Mouse (Mus musculus): ENCODE measurements around the gene Aldh9a1. TPM values are rescaled to one million over a fixed set of nuclear protein-coding genes. Genes with fewer than 3 reads are reported as not detected.

Gene Aldh9a1
- polyA plus RNA-seq, 1 experiment, result not detected

GRCm38 (mm10) chr1:167381050-167382015 lies 31.5 kb downstream of the Aldh9a1 start:
- 85% methylated on average over 8 of the region's 8 CpGs for WGBS
- no peak for TF ChIP-seq POLR2A (IDR thresholded peaks at IDR 0.05; ENCODE audit: insufficient read depth, low read depth, low read length)
- TF ChIP-seq CTCF (IDR thresholded peaks at IDR 0.05; ENCODE audit: insufficient read depth, low read depth, low read length), result no peak
- Histone ChIP-seq H3K4me3 (ENCODE audit: insufficient read depth, low read depth, low read length) (no peak overlapping the region), H3K27ac (ENCODE audit: insufficient read depth, low read depth, low read length) (no peak overlapping the region), H3K4me1 (ENCODE audit: control insufficient read depth, insufficient read depth, low read length) (peaks cover 12% of the 10 kb centered on the region)

DNA sequence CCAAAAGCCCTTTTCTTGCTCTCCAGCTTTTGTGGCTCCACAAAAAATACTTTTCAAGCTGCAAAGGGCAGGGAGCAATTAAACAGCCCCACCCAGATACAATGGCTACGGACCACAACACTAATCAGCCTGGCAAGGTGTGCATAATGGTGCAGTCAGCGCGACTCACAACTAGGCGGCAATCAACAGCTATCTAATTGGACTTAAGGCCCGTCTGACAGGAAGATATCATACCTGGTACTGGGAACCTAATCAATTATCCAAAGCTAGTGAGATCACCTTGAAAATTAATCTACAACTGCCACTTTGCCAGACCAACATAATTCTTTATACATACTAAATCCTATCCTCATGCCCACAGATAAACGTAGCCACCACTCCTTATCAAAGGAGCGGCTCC lies 32.5 kb downstream of the Aldh9a1 start:
- no peak for TF ChIP-seq CTCF (IDR thresholded peaks at IDR 0.05; ENCODE audit: insufficient read depth, low read depth, low read length)
- TF ChIP-seq POLR2A (IDR thresholded peaks at IDR 0.05; ENCODE audit: insufficient read depth, low read depth, low read length), result no peak
- H3K27ac ChIP-seq (ENCODE audit: insufficient read depth, low read depth, low read length), result no peak overlapping the region
- peaks cover 10% of the 10 kb centered on the region for H3K4me1 ChIP-seq (ENCODE audit: control insufficient read depth, insufficient read depth, low read length)
- 87% methylated on average over 7 of the region's 7 CpGs for WGBS
- H3K4me3 ChIP-seq (ENCODE audit: insufficient read depth, low read depth, low read length), result no peak overlapping the region

DNA sequence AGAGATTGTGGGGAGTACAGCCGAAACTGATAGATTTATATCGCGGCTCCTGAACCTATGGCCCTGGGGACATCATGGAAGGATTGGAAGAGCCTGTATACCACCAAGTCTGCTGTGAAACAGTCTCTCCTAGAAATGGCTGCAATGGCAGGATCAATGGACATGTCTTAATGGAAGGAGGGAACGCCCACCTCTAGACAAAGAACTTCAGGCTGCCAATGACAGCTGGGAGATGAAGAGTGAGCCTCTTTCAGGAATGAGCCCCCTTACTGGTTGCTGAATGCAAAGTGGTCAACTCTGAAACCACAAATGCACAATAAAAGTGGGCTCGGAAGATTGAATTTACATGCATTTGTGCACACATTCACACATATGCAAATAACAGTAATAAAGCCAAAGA lies 33.0 kb downstream of the Aldh9a1 start:
- H3K27ac ChIP-seq (ENCODE audit: insufficient read depth, low read depth, low read length), result no peak overlapping the region
- 88% methylated on average over 5 of the region's 5 CpGs for WGBS
- no peak overlapping the region for H3K4me3 ChIP-seq (ENCODE audit: insufficient read depth, low read depth, low read length)
- H3K4me1 ChIP-seq (ENCODE audit: control insufficient read depth, insufficient read depth, low read length), result peaks cover 10% of the 10 kb centered on the region
- TF ChIP-seq POLR2A (IDR thresholded peaks at IDR 0.05; ENCODE audit: insufficient read depth, low read depth, low read length) (no peak), CTCF (IDR thresholded peaks at IDR 0.05; ENCODE audit: insufficient read depth, low read depth, low read length) (no peak)

- Histone ChIP-seq H3K27ac (ENCODE audit: insufficient read depth, low read depth, low read length) (no peak overlapping the region), H3K4me1 (ENCODE audit: control insufficient read depth, insufficient read depth, low read length) (peaks cover 7% of the 10 kb centered on the region), H3K4me3 (ENCODE audit: insufficient read depth, low read depth, low read length) (no peak overlapping the region)
- 75% methylated on average over 5 of the region's 5 CpGs for WGBS
- TF ChIP-seq POLR2A (IDR thresholded peaks at IDR 0.05; ENCODE audit: insufficient read depth, low read depth, low read length) (no peak), CTCF (IDR thresholded peaks at IDR 0.05; ENCODE audit: insufficient read depth, low read depth, low read length) (no peak)
Observed at GRCm38 (mm10) chr1:167383178-167383577, 33.4 kb downstream of the Aldh9a1 start.

DNA sequence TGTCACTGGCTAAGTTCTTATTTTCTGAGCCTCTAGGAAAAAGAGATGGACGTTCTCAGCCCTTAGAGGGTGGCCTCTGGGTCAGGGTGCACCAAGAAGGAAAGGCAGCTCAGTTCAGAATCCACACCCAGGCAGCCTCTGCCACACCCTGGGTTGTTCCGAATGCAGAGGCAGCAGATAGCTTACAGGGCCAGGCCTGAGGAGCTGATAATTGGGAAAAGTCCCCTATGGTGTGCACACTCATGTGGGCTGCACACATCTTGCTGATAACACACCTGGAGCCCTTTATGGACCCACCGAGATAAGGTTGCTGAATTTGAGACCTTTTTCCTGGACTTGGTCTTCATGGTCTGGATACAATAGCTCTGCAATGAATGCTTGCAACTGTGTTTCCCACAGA lies 34.4 kb downstream of the Aldh9a1 start:
- no peak overlapping the region for H3K4me3 ChIP-seq (ENCODE audit: insufficient read depth, low read depth, low read length)
- no peak overlapping the region for H3K27ac ChIP-seq (ENCODE audit: insufficient read depth, low read depth, low read length)
- 86% methylated on average over 3 of the region's 3 CpGs for WGBS
- no peak for TF ChIP-seq POLR2A (IDR thresholded peaks at IDR 0.05; ENCODE audit: insufficient read depth, low read depth, low read length)
- TF ChIP-seq CTCF (IDR thresholded peaks at IDR 0.05; ENCODE audit: insufficient read depth, low read depth, low read length), result no peak
- H3K4me1 ChIP-seq (ENCODE audit: control insufficient read depth, insufficient read depth, low read length), result peaks cover 5% of the 10 kb centered on the region; the same call in 1 of the 2 replicates

DNA sequence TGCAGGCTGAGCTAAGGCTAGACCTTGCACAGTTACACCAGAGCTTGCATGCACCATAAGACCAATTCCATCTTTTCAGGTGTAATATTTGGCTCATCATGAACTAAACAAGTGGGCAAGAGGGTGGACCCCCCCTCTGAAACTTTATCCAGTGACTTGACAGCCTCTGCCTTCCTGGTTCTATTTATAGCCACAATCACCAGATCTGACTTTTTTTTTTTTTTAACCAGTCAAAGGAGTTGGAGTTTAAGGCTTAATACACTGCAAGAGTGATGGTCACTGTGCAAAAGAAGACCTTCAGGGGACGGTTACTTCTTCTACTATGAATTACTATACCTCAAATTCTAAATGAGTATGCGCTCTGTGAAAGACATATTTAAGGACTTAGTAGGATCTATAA lies 35.4 kb downstream of the Aldh9a1 start:
- Histone ChIP-seq H3K4me3 (ENCODE audit: insufficient read depth, low read depth, low read length) (no peak overlapping the region), H3K27ac (ENCODE audit: insufficient read depth, low read depth, low read length) (no peak overlapping the region), H3K4me1 (ENCODE audit: control insufficient read depth, insufficient read depth, low read length) (peaks cover 13% of the 10 kb centered on the region)
- WGBS, result 94% methylated on average over 2 of the region's 2 CpGs
- TF ChIP-seq POLR2A (IDR thresholded peaks at IDR 0.05; ENCODE audit: insufficient read depth, low read depth, low read length), result no peak
- TF ChIP-seq CTCF (IDR thresholded peaks at IDR 0.05; ENCODE audit: insufficient read depth, low read depth, low read length), result no peak

GRCm38 (mm10) chr1:167385636-167386035 lies 35.8 kb downstream of the Aldh9a1 start:
- TF ChIP-seq CTCF (IDR thresholded peaks at IDR 0.05; ENCODE audit: insufficient read depth, low read depth, low read length), result no peak
- TF ChIP-seq POLR2A (IDR thresholded peaks at IDR 0.05; ENCODE audit: insufficient read depth, low read depth, low read length), result no peak
- no peak overlapping the region for H3K27ac ChIP-seq (ENCODE audit: insufficient read depth, low read depth, low read length)
- H3K4me1 ChIP-seq (ENCODE audit: control insufficient read depth, insufficient read depth, low read length), result peaks cover 14% of the 10 kb centered on the region
- WGBS, result 78% methylated on average over 5 of the region's 5 CpGs
- H3K4me3 ChIP-seq (ENCODE audit: insufficient read depth, low read depth, low read length), result no peak overlapping the region

DNA sequence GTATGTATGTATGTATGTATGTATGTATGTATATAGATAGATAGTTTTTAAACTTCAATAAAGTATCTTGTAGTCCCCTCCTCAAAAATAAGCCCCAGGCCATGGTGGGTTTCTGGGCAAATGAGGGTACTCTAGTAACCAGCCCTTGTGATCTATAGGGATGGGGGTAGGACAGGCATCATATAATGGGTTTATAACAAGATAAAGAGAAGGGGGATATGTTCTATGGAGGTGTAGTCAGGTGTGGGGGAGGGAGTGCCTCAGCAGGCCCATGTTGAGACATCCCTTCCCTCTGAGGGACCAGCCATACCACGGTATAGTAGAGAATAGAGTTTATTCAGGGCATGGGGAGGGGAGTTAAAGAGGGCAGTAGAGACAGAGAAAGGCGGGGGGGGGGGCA lies 36.7 kb downstream of the Aldh9a1 start:
- H3K4me1 ChIP-seq (ENCODE audit: control insufficient read depth, insufficient read depth, low read length), result peaks cover 15% of the 10 kb centered on the region

GRCm38 (mm10) chr1:167387310-167387709 lies 37.5 kb downstream of the Aldh9a1 start:
- WGBS, result 71% methylated on average over 2 of the region's 2 CpGs
- H3K27ac ChIP-seq (ENCODE audit: insufficient read depth, low read depth, low read length), result no peak overlapping the region
- H3K4me1 ChIP-seq (ENCODE audit: control insufficient read depth, insufficient read depth, low read length), result peaks cover 15% of the 10 kb centered on the region
- H3K4me3 ChIP-seq (ENCODE audit: insufficient read depth, low read depth, low read length), result no peak overlapping the region
- TF ChIP-seq POLR2A (IDR thresholded peaks at IDR 0.05; ENCODE audit: insufficient read depth, low read depth, low read length) (no peak), CTCF (IDR thresholded peaks at IDR 0.05; ENCODE audit: insufficient read depth, low read depth, low read length) (no peak)

More for the DNA sequence above, 36.7 kb downstream of the Aldh9a1 start:
- 56% methylated on average over 2 of the region's 2 CpGs for WGBS
- TF ChIP-seq CTCF (IDR thresholded peaks at IDR 0.05; ENCODE audit: insufficient read depth, low read depth, low read length), result no peak
- TF ChIP-seq POLR2A (IDR thresholded peaks at IDR 0.05; ENCODE audit: insufficient read depth, low read depth, low read length), result no peak
- Histone ChIP-seq H3K4me3 (ENCODE audit: insufficient read depth, low read depth, low read length) (no peak overlapping the region), H3K27ac (ENCODE audit: insufficient read depth, low read depth, low read length) (no peak overlapping the region)
